Comparison of ENCODE assay signal across 12 mouse cellular contexts in genomic region chr12:81691177-81691730, GRCm38 (mm10).
A peak's percentile ranks its signal among the peaks of the same experiment; 100 is the strongest.
DNase-seq lines count a peak whose midpoint lies in the region; ATAC-seq lines count a peak whose summit lies in the region.
"Had no signal": no experiment of that assay in that cellular context is flagged by ENCODE, and none has a peak within 500 bp of the region (broad histone marks: within the 10 kb centered on the region; RNA-seq: fewer than 3 reads in every experiment).

No protein-coding gene starts in this region.

- no peaks in the 10 kb centered on the region for H3K9me3 ChIP-seq in embryonic facial prominence, embryonic 14.5 days (ENCODE audit: control insufficient read depth, low read length)
- H3K9me3 ChIP-seq in embryonic facial prominence, embryonic 10.5 days: no peaks in the 10 kb centered on the region
- no peaks in the 10 kb centered on the region for H3K9me3 ChIP-seq in heart, embryonic 15.5 days (replicated peaks)

- H3K27ac ChIP-seq in embryonic facial prominence, embryonic 14.5 days (replicated peaks; ENCODE audit: low read depth, low read length): no peak overlapping the region
- H3K27ac ChIP-seq in embryonic facial prominence, embryonic 10.5 days (replicated peaks): no peak overlapping the region
- H3K27ac ChIP-seq in heart, embryonic 15.5 days: peak overlapping the region; percentile 72

- no peak for ATAC-seq in embryonic facial prominence, embryonic 14.5 days (ENCODE audit: low read depth)
- ATAC-seq in heart, embryonic 15.5 days (replicated peaks; ENCODE audit: insufficient number of reproducible peaks, insufficient read depth, low FRiP score, low read depth): peak; percentile 66
- ATAC-seq: inflammation-experienced regulatory T-cells, adult 6 months had no signal

- no peak overlapping the region for H3K9ac ChIP-seq in embryonic facial prominence, embryonic 14.5 days (ENCODE audit: low read depth, low read length)
- no peak overlapping the region for H3K9ac ChIP-seq in heart, embryonic 15.5 days

- 21% methylated on average over 8 of the region's 8 CpGs for WGBS in embryonic facial prominence, embryonic 14.5 days
- WGBS in embryonic facial prominence, embryonic 10.5 days: 41% methylated on average over 8 of the region's 8 CpGs
- WGBS in heart, embryonic 15.5 days: 30% methylated on average over 8 of the region's 8 CpGs

- no peak overlapping the region for H3K4me3 ChIP-seq in embryonic facial prominence, embryonic 14.5 days (ENCODE audit: low read depth, low read length)
- no peak overlapping the region for H3K4me3 ChIP-seq in embryonic facial prominence, embryonic 10.5 days
- no peak overlapping the region for H3K4me3 ChIP-seq in heart, embryonic 15.5 days

- H3K27me3 ChIP-seq in embryonic facial prominence, embryonic 14.5 days (replicated peaks; ENCODE audit: control insufficient read depth, insufficient read depth, low read length): no peaks in the 10 kb centered on the region
- no peaks in the 10 kb centered on the region for H3K27me3 ChIP-seq in embryonic facial prominence, embryonic 10.5 days (replicated peaks; ENCODE audit: low read depth, poor library complexity, severe bottlenecking)
- H3K27me3 ChIP-seq in heart, embryonic 15.5 days: no peaks in the 10 kb centered on the region

- DNase-seq in embryonic facial prominence, embryonic 14.5 days (ENCODE audit: low spot score): peak; percentile 35
- no peak for DNase-seq in embryonic facial prominence, embryonic 10.5 days (ENCODE audit: low spot score)
- DNase-seq in R1 (ENCODE audit: low read depth, low spot score): peak; percentile 24
- DNase-seq in kidney, postnatal 10 days: peak; percentile 39
- DNase-seq in left cerebral cortex, adult 9 months (ENCODE audit: low spot score in 2 of 2): no peak
- DNase-seq in gastrocnemius, postnatal 10 days: no peak
- no peak for DNase-seq in left cerebral cortex, postnatal 14 days (ENCODE audit: low spot score in 2 of 2)
- DNase-seq: cerebellum, postnatal 36 days; gastrocnemius, postnatal 25 days; thymus, postnatal 14 days had no signal

- H3K4me1 ChIP-seq in embryonic facial prominence, embryonic 14.5 days (ENCODE audit: control insufficient read depth, insufficient read depth, low read length): no peaks in the 10 kb centered on the region
- H3K4me1 ChIP-seq in embryonic facial prominence, embryonic 10.5 days: peaks cover 22% of the 10 kb centered on the region
- 0 out of 2 replicates have a peak, but pooled peaks cover 9% of the 10 kb centered on the region for H3K4me1 ChIP-seq in heart, embryonic 15.5 days (replicated peaks)

- no peak overlapping the region for H3K4me2 ChIP-seq in embryonic facial prominence, embryonic 14.5 days (ENCODE audit: low read depth, low read length)
- H3K4me2 ChIP-seq in heart, embryonic 15.5 days: no peak overlapping the region

- intact Hi-C loops in left cerebral cortex, postnatal 14 days (cut with DNase I): loop anchor here (10.0 kb wide), 1 partner anchor 706 kb away; no protein-coding TSS in a partner anchor

- H3K36me3 ChIP-seq in embryonic facial prominence, embryonic 14.5 days (ENCODE audit: control insufficient read depth, insufficient read depth, low read length): no peaks in the 10 kb centered on the region
- no peaks in the 10 kb centered on the region for H3K36me3 ChIP-seq in embryonic facial prominence, embryonic 10.5 days (replicated peaks)
- no peaks in the 10 kb centered on the region for H3K36me3 ChIP-seq in heart, embryonic 15.5 days

Comparison
In these comparisons a context has a peak if more than half of its experiments do, and no peak if none do; other contexts are left out.
1. DNase-seq: peak in embryonic facial prominence, embryonic 14.5 days (single experiment), R1 (single experiment) and kidney, postnatal 10 days (single experiment); none in embryonic facial prominence, embryonic 10.5 days (single experiment), left cerebral cortex, adult 9 months (0 of 2), gastrocnemius, postnatal 10 days (single experiment) and left cerebral cortex, postnatal 14 days (0 of 2).